Mouse (Mus musculus) monocyte, adult 2 months (primary cell): ENCODE data around the gene Snx29.
A peak's percentile ranks its signal among the peaks of the same experiment; 100 is the strongest.

ENCODE experiments used
- DNase-seq, 2 experiments: peaks; one replicate each; pipeline ENCODE4 v3.0.0; 2022; ENCODE audit warnings: low spot score in 2 of 2, low read depth in 1 of 2

Snx29 gene

GRCm38 (mm10) chr16:11406201-11406600, 83.5 kb downstream of the Snx29 start:
- DNase-seq, result no peak

- DNase-seq, result no peak
Measured at GRCm38 (mm10) chr16:11406622-11407021, 83.9 kb downstream of the Snx29 start.

GRCm38 (mm10) chr16:11407932-11408620, 85.4 kb downstream of the Snx29 start:
- no peak for DNase-seq

GRCm38 (mm10) chr16:11408726-11409125, 86.0 kb downstream of the Snx29 start:
- no peak for DNase-seq

GRCm38 (mm10) chr16:11414631-11415030, 91.9 kb downstream of the Snx29 start:
- DNase-seq, result no peak

- peak in 1 of 2 experiments; percentile 25 for DNase-seq
Measured at GRCm38 (mm10) chr16:11418183-11418588, 95.5 kb downstream of the Snx29 start.

GRCm38 (mm10) chr16:11420311-11421080, 97.8 kb downstream of the Snx29 start:
- DNase-seq, result no peak

GRCm38 (mm10) chr16:11422165-11422564, 99.5 kb downstream of the Snx29 start:
- DNase-seq, result no peak

GRCm38 (mm10) chr16:11422889-11423610, 100.3 kb downstream of the Snx29 start:
- DNase-seq, result no peak

- DNase-seq, result peak in 1 of 2 experiments; percentile 14
Measured at GRCm38 (mm10) chr16:11423611-11424297, 101.0 kb downstream of the Snx29 start.

- DNase-seq, result no peak
Measured at GRCm38 (mm10) chr16:11424568-11425145, 101.9 kb downstream of the Snx29 start.

- DNase-seq, result no peak
Measured at GRCm38 (mm10) chr16:11425279-11425678, 102.6 kb downstream of the Snx29 start.

GRCm38 (mm10) chr16:11426810-11427537, 104.3 kb downstream of the Snx29 start:
- no peak for DNase-seq

- DNase-seq, result no peak
Measured at GRCm38 (mm10) chr16:11429784-11430183, 107.1 kb downstream of the Snx29 start.

GRCm38 (mm10) chr16:11430520-11430919, 107.8 kb downstream of the Snx29 start:
- DNase-seq, result no peak

- DNase-seq, result peak; percentile 22 to 34
Measured at GRCm38 (mm10) chr16:11433779-11434178, 111.1 kb downstream of the Snx29 start.

- DNase-seq, result no peak
Measured at GRCm38 (mm10) chr16:11437641-11438040, 114.9 kb downstream of the Snx29 start.

- no peak for DNase-seq
Measured at GRCm38 (mm10) chr16:11439417-11439816, 116.7 kb downstream of the Snx29 start.

GRCm38 (mm10) chr16:11441616-11442015, 118.9 kb downstream of the Snx29 start:
- no peak for DNase-seq

GRCm38 (mm10) chr16:11442534-11442933, 119.8 kb downstream of the Snx29 start:
- peak in 1 of 2 experiments; percentile 21 for DNase-seq
